Mouse (Mus musculus) erythroblast, embryonic 14.5 days (primary cell): ENCODE data around the gene Ddx41. TPM values are rescaled to one million over a fixed set of nuclear protein-coding genes. Genes with fewer than 3 reads are reported as not detected.
A peak's percentile ranks its signal among the peaks of the same experiment; 100 is the strongest.

Experiments used
- H3K27me3 ChIP-seq: 2 replicates; pipeline ENCODE4 v1.6.1; 2012; ENCODE audit warnings: inconsistent platforms; ENCODE audit not compliant: control insufficient read depth
- H3K36me3 ChIP-seq: 2 replicates; pipeline ENCODE4 v1.6.1; 2012; ENCODE audit warnings: mild to moderate bottlenecking, inconsistent platforms; ENCODE audit not compliant: control insufficient read depth
- H3K4me1 ChIP-seq: 2 replicates; pipeline ENCODE4 v1.6.1; 2012; ENCODE audit warnings: inconsistent platforms; ENCODE audit not compliant: control insufficient read depth
- H3K4me3 ChIP-seq: replicated peaks from 2 replicates; pipeline ENCODE3; 2012; ENCODE audit warnings: moderate library complexity, mild to moderate bottlenecking, inconsistent platforms
- H3K9me3 ChIP-seq: 2 replicates; pipeline ENCODE4 v1.6.1; 2012; ENCODE audit warnings: low read length, inconsistent platforms, mixed read lengths; ENCODE audit not compliant: control insufficient read depth
- GATA1 ChIP-seq: IDR thresholded peaks from 2 replicates; pipeline ENCODE4 v1.6.1; 2012; ENCODE audit warnings: low read length, inconsistent platforms, mixed read lengths
- TAL1 ChIP-seq: IDR thresholded peaks from 3 replicates; pipeline ENCODE4 v1.6.1; 2012; ENCODE audit warnings: low read length, inconsistent platforms, mixed read lengths
- polyA plus RNA-seq: library from polyadenylated mRNA; stranded (reverse); fragments of >175 nt; gene quantifications from 2 replicates; pipeline ENCODE4 v1.2.3, GENCODE M21; 2012

Ddx41 gene
- polyA plus RNA-seq, 1 experiment, result 5.2 TPM

- H3K4me3 ChIP-seq, result peak overlapping the region; percentile 81
- H3K36me3 ChIP-seq, result peaks cover 2% of the 10 kb centered on the region; the same call in 1 of the 2 replicates
- TF ChIP-seq GATA1 (no peak), TAL1 (no peak)
- H3K27me3 ChIP-seq, result peaks cover 19% of the 10 kb centered on the region
- H3K9me3 ChIP-seq, result no peaks in the 10 kb centered on the region
- peaks cover 39% of the 10 kb centered on the region for H3K4me1 ChIP-seq
Measured at GRCm38 (mm10) chr13:55513828-55514227, 22.6 kb downstream of the Ddx41 start.

GRCm38 (mm10) chr13:55513111-55513748 is 23.2 kb downstream of the Ddx41 start, which contains the start of gene Pdlim7:
Gene Pdlim7, minus strand, starts transcription at chr13:55513676.
- Histone ChIP-seq H3K4me1 (peaks cover 39% of the 10 kb centered on the region), H3K4me3 (peak within 1 kb of the TSS; percentile 81), H3K9me3 (no peaks in the 10 kb centered on the region), H3K36me3 (peaks cover 7% of the 10 kb centered on the region; the same call in 1 of the 2 replicates), H3K27me3 (peaks cover 19% of the 10 kb centered on the region)
- TF ChIP-seq TAL1, result no peak
- TF ChIP-seq GATA1, result no peak

GRCm38 (mm10) chr13:55512379-55513031 is 24.0 kb downstream of the Ddx41 start:
- peaks cover 45% of the 10 kb centered on the region for H3K4me1 ChIP-seq
- peaks cover 12% of the 10 kb centered on the region; the same call in 1 of the 2 replicates for H3K36me3 ChIP-seq
- TF ChIP-seq GATA1 (no peak), TAL1 (no peak)

GRCm38 (mm10) chr13:55511492-55511861 is 25.0 kb downstream of the Ddx41 start:
- Histone ChIP-seq H3K36me3 (peaks cover 21% of the 10 kb centered on the region), H3K9me3 (no peaks in the 10 kb centered on the region), H3K27me3 (peaks cover 17% of the 10 kb centered on the region), H3K4me1 (peaks cover 46% of the 10 kb centered on the region), H3K4me3 (no peak overlapping the region)
- TF ChIP-seq GATA1 (no peak), TAL1 (no peak)

More at GRCm38 (mm10) chr13:55512379-55513031, 24.0 kb downstream of the Ddx41 start:
- Histone ChIP-seq H3K27me3 (peaks cover 17% of the 10 kb centered on the region), H3K9me3 (no peaks in the 10 kb centered on the region), H3K4me3 (peak overlapping the region; percentile 81)

GRCm38 (mm10) chr13:55510668-55511491 is 25.6 kb downstream of the Ddx41 start:
- Histone ChIP-seq H3K36me3 (peaks cover 25% of the 10 kb centered on the region), H3K4me1 (peaks cover 46% of the 10 kb centered on the region), H3K4me3 (no peak overlapping the region), H3K27me3 (peaks cover 17% of the 10 kb centered on the region), H3K9me3 (no peaks in the 10 kb centered on the region)
- TF ChIP-seq TAL1 (no peak), GATA1 (no peak)

- H3K9me3 ChIP-seq, result no peaks in the 10 kb centered on the region
- H3K27me3 ChIP-seq, result peaks cover 17% of the 10 kb centered on the region
- peaks cover 46% of the 10 kb centered on the region for H3K4me1 ChIP-seq
- TF ChIP-seq TAL1 (no peak), GATA1 (no peak)
- H3K4me3 ChIP-seq, result no peak overlapping the region
- peaks cover 28% of the 10 kb centered on the region for H3K36me3 ChIP-seq
Measured at GRCm38 (mm10) chr13:55510332-55510667, 26.2 kb downstream of the Ddx41 start.

- H3K4me3 ChIP-seq, result no peak overlapping the region
- peaks cover 8% of the 10 kb centered on the region for H3K27me3 ChIP-seq
- H3K36me3 ChIP-seq, result peaks cover 39% of the 10 kb centered on the region
- peaks cover 41% of the 10 kb centered on the region for H3K4me1 ChIP-seq
- H3K9me3 ChIP-seq, result no peaks in the 10 kb centered on the region
- TF ChIP-seq TAL1, result no peak
- no peak for TF ChIP-seq GATA1
Measured at GRCm38 (mm10) chr13:55508531-55508930, 27.9 kb downstream of the Ddx41 start.

GRCm38 (mm10) chr13:55507877-55508276 is 28.6 kb downstream of the Ddx41 start:
- H3K27me3 ChIP-seq, result peaks cover 7% of the 10 kb centered on the region
- H3K36me3 ChIP-seq, result peaks cover 43% of the 10 kb centered on the region
- no peak for TF ChIP-seq TAL1
- no peak for TF ChIP-seq GATA1
- no peak overlapping the region for H3K4me3 ChIP-seq
- H3K9me3 ChIP-seq, result no peaks in the 10 kb centered on the region
- peaks cover 35% of the 10 kb centered on the region for H3K4me1 ChIP-seq

- peaks cover 23% of the 10 kb centered on the region for H3K4me1 ChIP-seq
- peaks cover 46% of the 10 kb centered on the region for H3K36me3 ChIP-seq
- TF ChIP-seq GATA1 (no peak), TAL1 (no peak)
- no peaks in the 10 kb centered on the region for H3K9me3 ChIP-seq
- no peaks in the 10 kb centered on the region for H3K27me3 ChIP-seq
- H3K4me3 ChIP-seq, result no peak overlapping the region
Measured at GRCm38 (mm10) chr13:55506697-55507096, 29.8 kb downstream of the Ddx41 start.
